Comparison of ENCODE assay signal across 15 mouse cellular contexts in genomic region chr15:83570641-83571040, GRCm38 (mm10). TPM values are rescaled to one million over a fixed set of nuclear protein-coding genes. Genes with fewer than 3 reads are reported as not detected.
DNase-seq lines count a peak whose midpoint lies in the region; ATAC-seq and TF ChIP-seq lines count a peak whose summit lies in the region.
"Had no signal": no experiment of that assay in that cellular context is flagged by ENCODE, and none has a peak within 500 bp of the region (broad histone marks: within the 10 kb centered on the region; RNA-seq: fewer than 3 reads in every experiment).

No protein-coding gene starts in this region.

- H3K4me3 ChIP-seq in heart, adult 2 months = no peak overlapping the region
- H3K4me3 ChIP-seq: heart, embryonic 15.5 days; limb, embryonic 15.5 days; midbrain, embryonic 12.5 days had no signal

- no peak overlapping the region for H3K9ac ChIP-seq in heart, adult 2 months (ENCODE audit: low read depth, low read length)
- H3K9ac ChIP-seq: heart, embryonic 15.5 days; limb, embryonic 15.5 days; midbrain, embryonic 12.5 days had no signal

- no peak overlapping the region for H3K27ac ChIP-seq in heart, adult 2 months
- H3K27ac ChIP-seq: heart, embryonic 15.5 days; limb, embryonic 15.5 days; midbrain, embryonic 12.5 days had no signal

- no peaks in the 10 kb centered on the region for H3K27me3 ChIP-seq in heart, adult 2 months (ENCODE audit: control insufficient read depth, insufficient read depth, low read length)
- H3K27me3 ChIP-seq: heart, embryonic 15.5 days; limb, embryonic 15.5 days; midbrain, embryonic 12.5 days had no signal

- peak; percentile 50 for TF ChIP-seq CTCF in heart, adult 2 months (IDR thresholded peaks at IDR 0.05)

- peak; percentile 39 for ATAC-seq in granulocyte monocyte progenitor cell, adult 5-6 weeks (replicated peaks; ENCODE audit: poor library complexity, severe bottlenecking)
- no peak; the same call in 1 of the 2 replicates for ATAC-seq in megakaryocyte-erythroid progenitor cell, adult 5-6 weeks (replicated peaks; ENCODE audit: low FRiP score, low TSS enrichment, poor library complexity, severe bottlenecking)

- no peak for DNase-seq in heart, adult 2 months
- no peak for DNase-seq in heart, postnatal 14 days
- DNase-seq in spleen, adult 12 weeks (ENCODE audit: low spot score) = peak; percentile 29
- no peak for DNase-seq in spleen, adult 18-20 months
- no peak for DNase-seq in urinary bladder, postnatal 4 days (ENCODE audit: low spot score in 2 of 2)
- DNase-seq in layer of hippocampus, adult 9-10 months (ENCODE audit: low spot score) = no peak
- DNase-seq: adrenal gland, postnatal 14 days; cerebellum, adult 9-10 months; gastrocnemius, postnatal 10 days; right cerebral cortex, postnatal 4 days had no signal

- H3K79me2 ChIP-seq in heart, adult 2 months (replicated peaks; ENCODE audit: control insufficient read depth, insufficient read depth, low read length) = no peaks in the 10 kb centered on the region

- H3K4me1 ChIP-seq in heart, adult 2 months (ENCODE audit: control insufficient read depth, insufficient read depth, low read length) = peaks cover 4% of the 10 kb centered on the region
- H3K4me1 ChIP-seq: limb, embryonic 15.5 days; midbrain, embryonic 12.5 days had no signal

- no peak for TF ChIP-seq POLR2A in heart, adult 2 months (IDR thresholded peaks at IDR 0.05; ENCODE audit: insufficient read depth, low read depth, low read length)

- H3K36me3 ChIP-seq in heart, adult 2 months (ENCODE audit: control insufficient read depth, insufficient read depth, low read length) = no peaks in the 10 kb centered on the region

- WGBS in heart, adult 2 months = 63% methylated on average over 2 of the region's 2 CpGs

- TF ChIP-seq EP300 in heart, adult 2 months (IDR thresholded peaks at IDR 0.05; ENCODE audit: insufficient read depth, low read depth, low read length) = no peak

- intact Hi-C loops in heart, adult 2 months (cut with DNase I) = no loop called here
- intact Hi-C loops in heart, postnatal 14 days (cut with DNase I) = no loop called here

RNA-seq across cellular contexts. Expression of gene Mcat, which starts 7.1 kb away (rescaled TPM):
- total RNA-seq in heart, adult 2 months (2021) = 10 to 100 TPM; 38.7 to 40.8 TPM
- 32.2 and 41.4 TPM in 2 replicates for polyA plus RNA-seq in heart, adult 2 months (2012; rRNA removed)
- total RNA-seq in heart, postnatal 14 days (2021) = 10 to 100 TPM; 32.9 to 33.0 TPM
- 10.8 and 15.3 TPM in 2 replicates for total RNA-seq in granulocyte monocyte progenitor cell, adult 5-6 weeks (2014; fragmentation: Nextera tagmentation)
- 14.8 and 21.1 TPM in 2 replicates for total RNA-seq in granulocyte monocyte progenitor cell, adult 5-6 weeks (2017)
- total RNA-seq in megakaryocyte-erythroid progenitor cell, adult 5-6 weeks (2014; fragmentation: Nextera tagmentation) = 21.7 and 28.8 TPM in 2 replicates
- total RNA-seq in megakaryocyte-erythroid progenitor cell, adult 5-6 weeks (2017) = 17.6 and 24.1 TPM in 2 replicates

RNA-seq across cellular contexts. Expression of gene Tspo, which starts 7.2 kb away (rescaled TPM):
- 10 to 100 TPM; 61.2 to 61.8 TPM for total RNA-seq in heart, adult 2 months (2021)
- 101 and 154 TPM in 2 replicates for polyA plus RNA-seq in heart, adult 2 months (2012; rRNA removed)
- total RNA-seq in heart, postnatal 14 days (2021) = 10 to 100 TPM; 64.8 to 66.0 TPM
- 204 and 312 TPM in 2 replicates for total RNA-seq in granulocyte monocyte progenitor cell, adult 5-6 weeks (2014; fragmentation: Nextera tagmentation)
- 119 and 155 TPM in 2 replicates for total RNA-seq in granulocyte monocyte progenitor cell, adult 5-6 weeks (2017)
- 68.3 and 109 TPM in 2 replicates for total RNA-seq in megakaryocyte-erythroid progenitor cell, adult 5-6 weeks (2014; fragmentation: Nextera tagmentation)
- 22.8 and 35.7 TPM in 2 replicates for total RNA-seq in megakaryocyte-erythroid progenitor cell, adult 5-6 weeks (2017)

RNA-seq across cellular contexts. Expression of gene Ttll12, which starts 24.3 kb away (rescaled TPM):
- total RNA-seq in heart, adult 2 months (2021) = 1 to 10 TPM; 4.5 to 5.5 TPM
- 9.9 and 10.6 TPM in 2 replicates for polyA plus RNA-seq in heart, adult 2 months (2012; rRNA removed)
- 1 to 10 TPM; 5.1 to 6.0 TPM for total RNA-seq in heart, postnatal 14 days (2021)
- total RNA-seq in granulocyte monocyte progenitor cell, adult 5-6 weeks (2014; fragmentation: Nextera tagmentation) = 15.1 and 23.6 TPM in 2 replicates
- 9.7 and 10.1 TPM in 2 replicates for total RNA-seq in granulocyte monocyte progenitor cell, adult 5-6 weeks (2017)
- 111 and 131 TPM in 2 replicates for total RNA-seq in megakaryocyte-erythroid progenitor cell, adult 5-6 weeks (2014; fragmentation: Nextera tagmentation)
- total RNA-seq in megakaryocyte-erythroid progenitor cell, adult 5-6 weeks (2017) = 33.9 and 55.3 TPM in 2 replicates

RNA-seq across cellular contexts. Expression of gene Bik, which starts 44.0 kb away (rescaled TPM):
- total RNA-seq in heart, adult 2 months (2021) = 10 to 100 TPM in 1 of 2 experiments, 1 to 10 TPM in 1; 8.3 to 10.9 TPM
- polyA plus RNA-seq in heart, adult 2 months (2012; rRNA removed) = 11.7 and 21.8 TPM in 2 replicates
- 10 to 100 TPM; 11.2 to 12.9 TPM for total RNA-seq in heart, postnatal 14 days (2021)
- total RNA-seq in granulocyte monocyte progenitor cell, adult 5-6 weeks (2014; fragmentation: Nextera tagmentation) = not detected in 2 replicates
- total RNA-seq in granulocyte monocyte progenitor cell, adult 5-6 weeks (2017) = not detected in 2 replicates
- total RNA-seq in megakaryocyte-erythroid progenitor cell, adult 5-6 weeks (2014; fragmentation: Nextera tagmentation) = 0.37 and 1.7 TPM in 2 replicates
- total RNA-seq in megakaryocyte-erythroid progenitor cell, adult 5-6 weeks (2017) = not detected in 2 replicates

RNA-seq across cellular contexts. Expression of gene Ttll1, which starts 59.9 kb away (rescaled TPM):
- 10 to 100 TPM; 52.1 to 62.9 TPM for total RNA-seq in heart, adult 2 months (2021)
- 37.6 and 41.3 TPM in 2 replicates for polyA plus RNA-seq in heart, adult 2 months (2012; rRNA removed)
- total RNA-seq in heart, postnatal 14 days (2021) = 10 to 100 TPM; 43.0 to 43.6 TPM
- total RNA-seq in granulocyte monocyte progenitor cell, adult 5-6 weeks (2014; fragmentation: Nextera tagmentation) = 5.3 and 9.0 TPM in 2 replicates
- total RNA-seq in granulocyte monocyte progenitor cell, adult 5-6 weeks (2017) = 2.8 and 4.6 TPM in 2 replicates
- 9.5 and 18.0 TPM in 2 replicates for total RNA-seq in megakaryocyte-erythroid progenitor cell, adult 5-6 weeks (2014; fragmentation: Nextera tagmentation)
- total RNA-seq in megakaryocyte-erythroid progenitor cell, adult 5-6 weeks (2017) = 9.2 and 9.5 TPM in 2 replicates
